Mouse (Mus musculus): ENCODE results near the gene Hist1h2bl.
A peak's percentile ranks its signal among the peaks of the same experiment; 100 is the strongest.
"Not testable (repeated sequence)": the region's sequence is repeated elsewhere in the genome, so short reads cannot be mapped to it uniquely, and the experiment has no call there.

Gene Hist1h2bl

GRCm38 (mm10) chr13:21715864-21716539, at the start of gene Hist1h2bl, which contains the start of gene Hist1h2ai:
Hist1h2bl (minus strand) TSS chr13:21716143.
Hist1h2ai (plus strand) TSS chr13:21716422.
- peak; percentile 84 for DNase-seq (ENCODE audit: low read depth, low spot score)

- no peak for DNase-seq (ENCODE audit: low read depth, low spot score)
These were observed 39.8 kb upstream of the Hist1h2bl start for GRCm38 (mm10) chr13:21755707-21756106.

- not testable (repeated sequence) for DNase-seq (ENCODE audit: low read depth, low spot score)
These were observed 38.5 kb upstream of the Hist1h2bl start for GRCm38 (mm10) chr13:21754294-21755001.

GRCm38 (mm10) chr13:21753524-21754285, 37.8 kb upstream of the Hist1h2bl start, which contains the start of the genes Hist1h2ak and Hist1h2bn:
Hist1h2ak (minus strand) TSS chr13:21753827.
Hist1h2bn (plus strand) TSS chr13:21754123.
- peak; percentile 85 for DNase-seq (ENCODE audit: low read depth, low spot score)

GRCm38 (mm10) chr13:21753051-21753523, 37.1 kb upstream of the Hist1h2bl start:
- DNase-seq (ENCODE audit: low read depth, low spot score), result no peak

GRCm38 (mm10) chr13:21752356-21752755, 36.4 kb upstream of the Hist1h2bl start:
- no peak for DNase-seq (ENCODE audit: low read depth, low spot score)

- DNase-seq (ENCODE audit: low read depth, low spot score), result no peak
These were observed 35.9 kb upstream of the Hist1h2bl start for GRCm38 (mm10) chr13:21751827-21752226.

- no peak for DNase-seq (ENCODE audit: low read depth, low spot score)
These were observed 35.5 kb upstream of the Hist1h2bl start for GRCm38 (mm10) chr13:21751417-21751816.

GRCm38 (mm10) chr13:21750159-21751017, 34.4 kb upstream of the Hist1h2bl start, which contains the start of gene Hist1h4k:
Hist1h4k (minus strand) TSS chr13:21750505.
- DNase-seq (ENCODE audit: low read depth, low spot score), result peak; percentile 69

GRCm38 (mm10) chr13:21749387-21750158, 33.6 kb upstream of the Hist1h2bl start:
- DNase-seq (ENCODE audit: low read depth, low spot score), result no peak

GRCm38 (mm10) chr13:21745006-21745405, 29.1 kb upstream of the Hist1h2bl start:
- DNase-seq (ENCODE audit: low read depth, low spot score), result no peak

GRCm38 (mm10) chr13:21734906-21735767, 19.2 kb upstream of the Hist1h2bl start, which contains the start of gene Hist1h4j:
Hist1h4j (plus strand) TSS chr13:21735064.
- DNase-seq (ENCODE audit: low read depth, low spot score), result peak; percentile 70

- DNase-seq (ENCODE audit: low read depth, low spot score), result peak; percentile 80
These were observed 18.3 kb upstream of the Hist1h2bl start for GRCm38 (mm10) chr13:21734010-21734905.

GRCm38 (mm10) chr13:21733466-21733865, 17.5 kb upstream of the Hist1h2bl start:
- no peak for DNase-seq (ENCODE audit: low read depth, low spot score)

- DNase-seq (ENCODE audit: low read depth, low spot score), result no peak
These were observed 13.6 kb upstream of the Hist1h2bl start for GRCm38 (mm10) chr13:21729544-21729943.

- no peak for DNase-seq (ENCODE audit: low read depth, low spot score)
These were observed 12.1 kb upstream of the Hist1h2bl start for GRCm38 (mm10) chr13:21727948-21728572.

All from retina, postnatal 7 days (tissue).